Mouse (Mus musculus) spleen, embryonic (tissue): ENCODE measurements around the gene Ncstn.

Experiments used
- CTCF ChIA-PET: fragments of 350-600 bp; sonication (Branson Sonifier 250); formaldehyde crosslinking; loops from one replicate; lab custom pipeline; 2022; lab: Charles Lee

Gene Ncstn

DNA sequence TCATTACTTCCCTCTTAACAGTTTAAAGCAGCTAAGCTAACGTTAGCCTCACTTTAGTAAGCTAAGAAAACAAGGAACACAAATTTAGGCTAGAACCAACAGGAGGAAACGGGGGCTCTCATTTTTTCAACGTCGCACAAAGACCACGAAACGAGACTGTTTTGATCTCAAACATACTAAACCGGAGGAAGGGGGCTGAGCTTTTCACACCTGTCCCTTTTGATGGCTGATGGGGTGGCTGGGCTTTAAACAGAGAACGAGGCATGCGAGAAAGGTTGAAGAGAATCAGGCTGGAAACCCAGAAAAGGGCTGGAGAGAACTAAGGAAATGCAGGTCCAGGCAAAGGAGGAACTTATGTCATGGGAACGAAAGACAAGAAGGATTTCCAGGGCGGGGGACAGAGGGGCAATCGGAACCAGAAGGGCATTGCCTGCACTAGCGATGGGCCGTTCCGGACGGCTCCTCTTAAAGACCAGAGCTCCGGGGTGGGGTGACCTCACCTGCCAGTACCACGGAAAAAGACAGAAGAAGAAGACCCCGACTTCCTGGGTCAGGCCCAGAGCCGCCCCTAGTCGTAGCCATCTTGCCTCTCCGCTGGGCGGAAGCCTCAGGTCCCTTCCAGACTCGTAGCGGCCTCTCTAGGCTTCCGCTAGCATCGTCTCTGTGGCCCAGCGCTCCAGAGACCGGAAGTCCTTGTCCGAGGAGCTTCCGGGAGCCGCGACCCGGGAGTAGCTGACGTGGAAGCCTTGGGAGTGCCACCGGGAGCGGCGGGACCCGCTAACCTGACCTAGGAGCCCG lies at the start of gene Ncstn, which contains the start of gene Copa:
TSS of gene Ncstn (minus strand) at position 695 of the 798 bp plus-strand sequence.
TSS of gene Copa (plus strand) at position 429 of the 798 bp plus-strand sequence.
- CTCF ChIA-PET, result interaction anchor here (0.6 kb wide), 1 partner anchor 55 kb away, joined by 3 read pairs; no protein-coding TSS in a partner anchor

- CTCF ChIA-PET, result no interaction called here
These were observed 49.7 kb upstream of the Ncstn start for GRCm38 (mm10) chr1:172132319-172132718.

GRCm38 (mm10) chr1:172129780-172130179 lies 47.2 kb upstream of the Ncstn start:
- CTCF ChIA-PET, result interaction anchor here (0.7 kb wide), 1 partner anchor 11 kb away, joined by 3 read pairs; no protein-coding TSS in a partner anchor

DNA sequence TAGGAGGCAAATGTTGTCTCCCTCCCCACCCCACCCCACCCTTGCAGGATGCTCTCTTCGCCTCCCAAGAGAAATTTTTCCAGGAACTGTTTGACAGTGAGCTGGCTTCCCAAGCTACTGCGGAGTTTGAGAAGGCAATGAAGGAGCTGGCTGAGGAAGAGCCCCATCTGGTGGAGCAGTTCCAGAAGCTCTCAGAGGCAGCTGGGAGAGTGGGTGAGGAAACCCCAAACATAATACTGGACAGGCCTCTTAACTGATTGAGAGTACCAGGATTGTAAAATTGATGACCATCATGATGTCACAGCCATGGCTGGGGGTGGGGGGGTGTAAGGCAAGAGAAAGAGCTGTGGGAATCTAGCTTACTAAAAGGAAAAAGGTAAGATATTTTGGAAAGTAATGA lies 46.5 kb upstream of the Ncstn start:
- CTCF ChIA-PET, result interaction anchor here (0.6 to 0.7 kb wide), 2 partner anchors 10 to 17 kb away, joined by 3 to 9 read pairs; no protein-coding TSS in a partner anchor

DNA sequence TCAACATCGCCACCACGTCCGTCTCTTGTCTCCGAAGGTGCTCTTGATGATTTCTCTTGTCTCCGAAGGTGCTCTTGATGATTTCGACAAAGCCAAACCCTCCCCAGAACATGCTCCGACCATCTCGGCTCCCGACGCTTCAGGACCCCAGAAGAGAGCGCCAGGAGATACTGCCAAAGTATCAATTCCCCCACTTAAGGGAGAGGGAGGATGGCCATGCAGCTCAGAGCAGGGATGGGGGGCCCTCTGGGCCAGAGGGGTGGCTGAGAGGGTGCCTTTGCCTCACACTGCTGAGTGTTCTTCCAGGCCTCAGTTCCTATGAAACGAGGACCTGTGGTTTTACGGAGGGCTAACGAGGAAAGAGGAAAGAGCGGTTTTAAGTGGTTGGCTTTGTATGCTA lies 46.0 kb upstream of the Ncstn start:
- CTCF ChIA-PET, result interaction anchor here (0.7 to 1.3 kb wide), 2 partner anchors 13 to 56 kb away, joined by 3 to 5 read pairs; no protein-coding TSS in a partner anchor

GRCm38 (mm10) chr1:172127487-172127886 lies 44.9 kb upstream of the Ncstn start:
- CTCF ChIA-PET, result interaction anchor here (1.3 kb wide), 1 partner anchor 12 kb away, joined by 3 read pairs; no protein-coding TSS in a partner anchor

GRCm38 (mm10) chr1:172126376-172127347 lies 44.1 kb upstream of the Ncstn start, which contains the start of gene Pex19:
TSS of gene Pex19 (plus strand) at chr1:172126755.
- CTCF ChIA-PET, result interaction anchor here (0.6 kb wide), 1 partner anchor 364 kb away, joined by 4 read pairs; no protein-coding TSS in a partner anchor

GRCm38 (mm10) chr1:172124572-172124971 lies 42.0 kb upstream of the Ncstn start:
- CTCF ChIA-PET, result no interaction called here

- CTCF ChIA-PET, result no interaction called here
These were observed 40.1 kb upstream of the Ncstn start for GRCm38 (mm10) chr1:172122671-172123070.

GRCm38 (mm10) chr1:172119720-172120119 lies 37.1 kb upstream of the Ncstn start:
- CTCF ChIA-PET, result interaction anchor here (0.5 to 1.0 kb wide), 2 partner anchors 29 to 340 kb away, joined by 3 read pairs; no protein-coding TSS in a partner anchor

GRCm38 (mm10) chr1:172119100-172119499 lies 36.5 kb upstream of the Ncstn start:
- CTCF ChIA-PET, result interaction anchor here (0.6 to 1.0 kb wide), 2 partner anchors 10 to 30 kb away, joined by 3 read pairs; no protein-coding TSS in a partner anchor

- CTCF ChIA-PET, result no interaction called here
These were observed 34.4 kb upstream of the Ncstn start for GRCm38 (mm10) chr1:172116948-172117347.

- CTCF ChIA-PET, result interaction anchor here (0.7 kb wide), 1 partner anchor 29 kb away, joined by 3 read pairs; no protein-coding TSS in a partner anchor
These were observed 25.3 kb upstream of the Ncstn start for GRCm38 (mm10) chr1:172107777-172108477.

GRCm38 (mm10) chr1:172105101-172105500 lies 22.5 kb upstream of the Ncstn start:
- CTCF ChIA-PET, result no interaction called here

DNA sequence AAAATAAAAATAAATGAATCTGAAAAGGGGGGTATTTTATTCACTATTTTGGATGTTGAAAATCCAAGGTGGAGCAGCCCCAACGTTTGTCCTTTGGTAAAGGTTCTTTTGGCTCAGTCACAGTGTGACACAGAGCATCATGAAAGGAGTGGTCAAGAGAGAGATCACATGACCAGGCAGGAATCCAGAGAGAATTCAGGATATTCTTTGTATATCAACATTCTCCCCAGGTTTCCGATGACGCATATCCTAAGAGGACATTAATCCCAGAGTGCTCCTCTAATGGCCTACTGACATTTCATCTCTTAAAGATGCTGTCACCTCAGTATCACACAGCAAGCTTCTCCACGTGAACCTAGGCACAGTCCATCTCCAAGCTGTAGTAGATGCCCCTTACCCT lies 21.0 kb upstream of the Ncstn start:
- CTCF ChIA-PET, result interaction anchor here (0.6 kb wide), 1 partner anchor 211 kb away, joined by 6 read pairs; no protein-coding TSS in a partner anchor

DNA sequence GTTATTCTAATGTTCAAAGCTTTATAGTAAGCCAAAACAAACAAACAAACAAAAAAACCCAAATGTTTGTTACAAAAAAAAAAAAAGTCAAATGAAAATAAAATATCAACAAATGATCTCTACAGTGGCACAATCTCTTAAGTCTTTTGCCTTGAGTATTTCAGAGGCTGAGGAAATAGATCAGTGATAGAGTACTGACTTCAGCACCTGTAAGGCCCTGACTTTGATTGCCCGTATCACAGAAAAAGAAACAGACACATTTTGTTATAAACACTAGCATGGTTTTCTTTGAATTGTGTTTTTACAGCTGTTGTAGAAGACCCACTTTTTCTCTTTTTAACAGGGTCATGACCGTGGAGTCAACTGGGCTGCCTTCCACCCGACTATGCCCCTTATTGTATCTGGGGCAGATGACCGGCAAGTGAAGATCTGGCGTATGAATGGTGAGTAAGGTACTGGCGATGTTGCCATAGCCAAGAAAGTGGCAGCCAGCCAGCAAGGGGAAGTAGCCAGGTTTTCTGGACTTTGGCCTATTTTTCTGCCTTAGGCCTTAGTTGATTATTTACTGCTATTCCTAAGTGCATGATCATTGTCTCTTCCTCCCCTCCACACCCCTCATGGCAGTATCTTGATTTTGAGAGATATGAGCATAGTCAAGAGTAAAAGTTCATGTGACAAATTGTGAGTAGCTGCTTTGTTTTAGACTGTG lies 16.9 kb upstream of the Ncstn start:
- CTCF ChIA-PET, result no interaction called here

DNA sequence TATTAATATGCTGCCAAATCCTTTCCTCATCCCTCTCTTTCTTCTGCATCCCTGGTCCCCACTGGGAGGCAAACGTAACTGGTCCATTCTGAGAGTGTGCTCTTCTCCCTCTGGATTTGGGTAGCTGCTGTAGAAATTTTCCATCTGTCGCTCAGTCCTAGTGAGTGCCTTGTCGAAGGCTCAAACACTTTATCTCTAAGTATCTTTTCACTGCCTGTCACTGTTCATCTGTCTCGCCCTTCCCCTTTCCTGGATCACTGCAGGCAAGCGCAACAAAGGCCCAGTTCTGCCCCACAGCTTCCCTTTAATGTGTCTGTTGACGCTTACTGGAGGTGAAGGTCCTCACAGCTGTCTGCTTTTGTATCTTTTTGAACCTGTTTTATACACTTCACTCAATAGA lies 12.6 kb upstream of the Ncstn start:
- CTCF ChIA-PET, result interaction anchor here (0.5 kb wide), 1 partner anchor 21 kb away, joined by 3 read pairs; no protein-coding TSS in a partner anchor

- CTCF ChIA-PET, result no interaction called here
These were observed 11.7 kb upstream of the Ncstn start for GRCm38 (mm10) chr1:172094295-172094694.

DNA sequence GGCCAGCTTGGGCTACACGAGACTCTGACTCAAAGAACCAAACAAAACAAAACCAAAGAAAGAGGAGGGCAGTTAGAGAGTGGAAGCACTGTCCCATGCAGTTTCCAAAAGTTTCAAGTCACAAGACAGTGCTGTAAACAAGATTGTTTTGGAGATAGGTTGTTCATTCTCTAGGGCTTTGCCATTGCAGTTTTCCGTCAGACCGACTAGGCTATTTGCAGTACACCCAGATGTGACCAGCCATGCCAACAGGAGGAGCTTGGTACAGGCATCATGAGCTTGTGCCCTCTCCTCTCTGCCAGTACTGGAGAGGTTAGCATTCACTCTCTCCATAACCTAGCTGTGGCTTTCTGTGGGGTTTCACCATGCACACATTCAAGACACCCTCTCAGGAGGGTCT lies 10.9 kb upstream of the Ncstn start:
- CTCF ChIA-PET, result no interaction called here
